Mouse (Mus musculus): Measurements from ENCODE around the gene Tdp1. TPM values are rescaled to one million over a fixed set of nuclear protein-coding genes. Genes with fewer than 3 reads are reported as not detected.

Tdp1 gene
- total RNA-seq, 2 experiments from 2014 or later: 9.7 to 11.8 TPM

- DNase-seq: no peak
- intact Hi-C loops (cut with DNase I): no loop called here
Measured at GRCm38 (mm10) chr12:99986797-99987196, 102.5 kb downstream of the Tdp1 start.

GRCm38 (mm10) chr12:99988144-99988543, 103.8 kb downstream of the Tdp1 start:
- intact Hi-C loops (cut with DNase I): no loop called here

DNA sequence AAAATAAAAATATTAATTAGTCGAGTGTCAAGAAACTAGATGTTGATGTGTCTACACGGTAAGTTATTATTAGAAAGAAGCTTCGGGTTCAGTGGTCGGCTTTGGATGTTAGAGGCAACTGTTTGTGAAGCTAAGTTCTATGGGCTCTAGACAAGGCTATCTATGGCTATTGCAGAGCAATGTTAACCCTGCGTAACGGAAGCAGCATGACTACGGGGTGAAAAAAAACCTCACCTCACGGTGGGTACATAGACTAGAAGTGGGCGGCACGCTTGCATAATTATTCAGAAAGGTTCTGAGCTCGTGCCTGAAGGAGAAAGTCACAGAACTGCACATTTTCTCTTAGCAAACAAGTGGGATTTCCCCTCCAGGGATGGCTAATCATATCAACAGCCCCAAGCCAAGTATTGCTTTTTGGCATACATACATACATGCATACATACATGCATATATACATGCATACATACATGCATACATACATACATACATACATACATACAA, 108.1 kb downstream of the Tdp1 start:
- intact Hi-C loops (cut with DNase I): no loop called here
- no peak for DNase-seq

More at GRCm38 (mm10) chr12:99988144-99988543, 103.8 kb downstream of the Tdp1 start:
- DNase-seq: peak in 1 of 2 experiments; percentile 20

- intact Hi-C loops (cut with DNase I): no loop called here
- DNase-seq: no peak
Measured at GRCm38 (mm10) chr12:99993146-99993890, 109.0 kb downstream of the Tdp1 start.

- intact Hi-C loops (cut with DNase I): no loop called here
- DNase-seq: no peak
Measured at GRCm38 (mm10) chr12:99995951-99996350, 111.6 kb downstream of the Tdp1 start.

GRCm38 (mm10) chr12:99999726-100000125, 115.4 kb downstream of the Tdp1 start:
- DNase-seq: no peak
- intact Hi-C loops (cut with DNase I): no loop called here

GRCm38 (mm10) chr12:100000381-100000780, 116.1 kb downstream of the Tdp1 start:
- DNase-seq: no peak
- intact Hi-C loops (cut with DNase I): no loop called here

GRCm38 (mm10) chr12:100001246-100001645, 116.9 kb downstream of the Tdp1 start:
- DNase-seq: no peak
- intact Hi-C loops (cut with DNase I): no loop called here

GRCm38 (mm10) chr12:100001910-100002309, 117.6 kb downstream of the Tdp1 start:
- intact Hi-C loops (cut with DNase I): no loop called here
- peak; percentile 55 to 57 for DNase-seq

DNA sequence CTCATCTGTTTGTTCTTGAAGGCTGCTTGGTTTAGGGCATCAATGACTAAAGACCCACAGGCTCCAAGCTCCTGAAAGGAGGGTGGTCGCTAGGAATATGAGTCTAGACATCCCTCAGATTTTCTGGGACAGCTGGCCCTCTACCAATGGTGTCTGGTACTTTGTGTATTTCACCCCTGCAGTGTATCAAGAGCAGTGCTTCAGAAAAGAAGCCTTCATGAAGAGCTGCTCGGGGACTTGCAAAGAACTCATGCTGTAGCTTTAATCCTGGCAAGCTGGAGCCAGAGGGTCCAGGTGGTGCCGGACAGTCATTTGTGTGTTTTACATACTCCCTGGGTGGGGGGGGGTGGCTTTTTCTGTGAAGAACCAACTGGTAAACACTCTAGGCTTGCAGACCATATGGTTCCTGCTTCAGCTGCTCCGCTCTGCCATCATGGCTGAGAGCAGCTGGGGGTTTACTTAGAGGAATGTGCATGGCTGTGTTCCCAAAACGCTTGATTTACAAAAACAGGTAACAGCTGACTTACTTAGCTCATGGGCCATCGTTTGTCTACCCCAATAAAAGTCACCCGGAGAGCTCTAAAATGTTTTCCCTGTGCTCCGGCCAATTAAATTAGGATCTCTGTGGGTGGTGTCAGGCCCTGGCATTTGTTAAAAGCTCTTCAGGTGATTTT, 118.7 kb downstream of the Tdp1 start:
- no peak for DNase-seq
- intact Hi-C loops (cut with DNase I): no loop called here

Small RNA genes within 50 kb of the gene (microRNA-seq; reads per million reads assigned to microRNA genes)
- 0 reads per million in 2 experiments for gene Gm23291

Other genes starting within 250 kb of the Tdp1 start
- under 1 TPM; 0.62 to 0.90 TPM for gene Efcab11, start 78 bp upstream of the Tdp1 start, total RNA-seq (2021)
- under 1 TPM; 0.50 to 0.63 TPM for gene Kcnk13, start 80.0 kb downstream of the Tdp1 start, total RNA-seq (2021)
- 100 to 1,000 TPM; 134 to 135 TPM for gene Psmc1, start 225.6 kb downstream of the Tdp1 start, total RNA-seq (2021)

Measured in heart, postnatal 14 days (tissue).